Comparison of ENCODE assay signal across 9 mouse cellular contexts in the genomic region with DNA sequence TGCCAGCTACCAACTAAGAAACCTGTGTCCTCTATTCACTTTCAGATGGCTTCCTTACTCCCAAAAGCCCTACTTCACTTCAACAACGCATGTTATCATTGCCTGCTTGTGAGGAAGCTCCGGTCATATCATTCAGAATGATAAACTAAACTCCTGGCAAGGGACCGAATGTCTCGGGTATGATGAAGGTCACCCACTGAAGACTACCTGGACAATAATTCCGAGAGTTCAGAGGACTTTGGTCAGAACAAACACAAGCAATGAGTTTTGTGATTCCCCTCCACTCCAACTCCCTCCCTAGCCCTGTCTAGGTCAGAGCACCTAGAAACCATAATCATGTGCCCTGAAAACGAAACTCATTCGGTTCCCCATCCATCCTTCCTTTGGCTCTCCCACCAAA. TPM values are rescaled to one million over a fixed set of nuclear protein-coding genes. Genes with fewer than 3 reads are reported as not detected.
DNase-seq lines count a peak whose midpoint lies in the region; ATAC-seq lines count a peak whose summit lies in the region.
"Had no signal": no experiment of that assay in that cellular context is flagged by ENCODE, and none has a peak within 500 bp of the region (broad histone marks: within the 10 kb centered on the region; RNA-seq: fewer than 3 reads in every experiment).

No protein-coding gene starts in this region.

- H3K36me3 ChIP-seq in heart, embryonic 11.5 days (ENCODE audit: control insufficient read depth, insufficient read depth, low read length) = no peaks in the 10 kb centered on the region
- no peaks in the 10 kb centered on the region for H3K36me3 ChIP-seq in midbrain, embryonic 12.5 days
- no peaks in the 10 kb centered on the region for H3K36me3 ChIP-seq in midbrain, embryonic 14.5 days (ENCODE audit: control insufficient read depth, insufficient read depth, low read length)
- H3K36me3 ChIP-seq in limb, embryonic 11.5 days (ENCODE audit: control insufficient read depth, insufficient read depth, low read length) = no peaks in the 10 kb centered on the region
- H3K36me3 ChIP-seq in stomach, embryonic 14.5 days (ENCODE audit: control insufficient read depth, insufficient read depth, low read length) = no peaks in the 10 kb centered on the region

- ATAC-seq in heart, embryonic 11.5 days (replicated peaks; ENCODE audit: insufficient number of reproducible peaks, low FRiP score, low TSS enrichment) = no peak
- ATAC-seq in midbrain, embryonic 12.5 days (ENCODE audit: low FRiP score, low read depth) = no peak
- ATAC-seq in midbrain, embryonic 14.5 days (ENCODE audit: low FRiP score, low TSS enrichment) = no peak
- ATAC-seq in limb, embryonic 11.5 days (ENCODE audit: insufficient number of reproducible peaks, low FRiP score, low TSS enrichment, low read depth) = no peak
- ATAC-seq in stomach, embryonic 14.5 days (ENCODE audit: insufficient number of reproducible peaks, insufficient read depth, low FRiP score, low read depth) = no peak

- peaks cover 32% of the 10 kb centered on the region for H3K27me3 ChIP-seq in heart, embryonic 11.5 days (ENCODE audit: control insufficient read depth, insufficient read depth, low read length)
- H3K27me3 ChIP-seq in midbrain, embryonic 12.5 days = peaks cover 51% of the 10 kb centered on the region
- peaks cover 33% of the 10 kb centered on the region for H3K27me3 ChIP-seq in midbrain, embryonic 14.5 days (ENCODE audit: control insufficient read depth, insufficient read depth, low read length)
- H3K27me3 ChIP-seq in limb, embryonic 11.5 days (ENCODE audit: control insufficient read depth, insufficient read depth, low read length) = peaks cover 29% of the 10 kb centered on the region
- peaks cover 26% of the 10 kb centered on the region; the same call in 1 of the 2 replicates for H3K27me3 ChIP-seq in stomach, embryonic 14.5 days (ENCODE audit: control insufficient read depth, insufficient read depth, low read length)

- H3K4me3 ChIP-seq in heart, embryonic 11.5 days (ENCODE audit: low read depth, low read length) = peak overlapping the region; percentile 51
- no peak overlapping the region for H3K4me3 ChIP-seq in midbrain, embryonic 12.5 days
- no peak overlapping the region for H3K4me3 ChIP-seq in midbrain, embryonic 14.5 days (replicated peaks; ENCODE audit: low read depth, low read length)
- H3K4me3 ChIP-seq in limb, embryonic 11.5 days (ENCODE audit: low read depth, low read length) = peak overlapping the region; percentile 47; the same call in 1 of the 2 replicates
- H3K4me3 ChIP-seq in stomach, embryonic 14.5 days (ENCODE audit: low read depth, low read length) = no peak overlapping the region; the same call in 1 of the 2 replicates

- H3K9ac ChIP-seq in heart, embryonic 11.5 days (ENCODE audit: low read depth, low read length) = no peak overlapping the region; the same call in 1 of the 2 replicates
- no peak overlapping the region for H3K9ac ChIP-seq in midbrain, embryonic 12.5 days (replicated peaks)
- H3K9ac ChIP-seq in midbrain, embryonic 14.5 days (replicated peaks; ENCODE audit: low read length) = no peak overlapping the region
- no peak overlapping the region for H3K9ac ChIP-seq in limb, embryonic 11.5 days (ENCODE audit: low read length)
- H3K9ac ChIP-seq in stomach, embryonic 14.5 days (replicated peaks; ENCODE audit: low read depth, low read length) = no peak overlapping the region

- H3K4me1 ChIP-seq in heart, embryonic 11.5 days (ENCODE audit: control insufficient read depth, insufficient read depth, low read length) = 0 out of 2 replicates have a peak, but pooled peaks cover 6% of the 10 kb centered on the region
- peaks cover 10% of the 10 kb centered on the region for H3K4me1 ChIP-seq in midbrain, embryonic 12.5 days
- H3K4me1 ChIP-seq in midbrain, embryonic 14.5 days (ENCODE audit: control insufficient read depth, insufficient read depth, low read length) = no peaks in the 10 kb centered on the region
- 0 out of 2 replicates have a peak, but pooled peaks cover 3% of the 10 kb centered on the region for H3K4me1 ChIP-seq in limb, embryonic 11.5 days (ENCODE audit: control insufficient read depth, insufficient read depth, low read length)
- peaks cover 4% of the 10 kb centered on the region; the same call in 1 of the 2 replicates for H3K4me1 ChIP-seq in stomach, embryonic 14.5 days (ENCODE audit: control insufficient read depth, insufficient read depth, low read length)

- intact Hi-C loops in heart, postnatal 25 days (cut with DNase I) = loop anchor here (2.0 kb wide), 2 partner anchors 29 to 57 kb away; no protein-coding TSS in a partner anchor

- no peak overlapping the region for H3K27ac ChIP-seq in heart, embryonic 11.5 days (ENCODE audit: low read depth, low read length)
- H3K27ac ChIP-seq in midbrain, embryonic 12.5 days (replicated peaks) = no peak overlapping the region
- no peak overlapping the region for H3K27ac ChIP-seq in midbrain, embryonic 14.5 days (replicated peaks; ENCODE audit: low read depth, low read length)
- H3K27ac ChIP-seq in limb, embryonic 11.5 days (replicated peaks; ENCODE audit: low read depth, low read length) = no peak overlapping the region
- no peak overlapping the region for H3K27ac ChIP-seq in stomach, embryonic 14.5 days (ENCODE audit: low read length)

- 47% methylated on average over 7 of the region's 7 CpGs for WGBS in heart, embryonic 11.5 days (ENCODE audit: insufficient replicate concordance)
- WGBS in midbrain, embryonic 12.5 days = 69% methylated on average over 7 of the region's 7 CpGs
- WGBS in midbrain, embryonic 14.5 days = 70% methylated on average over 7 of the region's 7 CpGs
- 65% methylated on average over 7 of the region's 7 CpGs for WGBS in limb, embryonic 11.5 days
- WGBS in stomach, embryonic 14.5 days = 67% methylated on average over 7 of the region's 7 CpGs

- H3K4me2 ChIP-seq in heart, embryonic 11.5 days = peak overlapping the region; percentile 93
- 0 out of 2 replicates have a peak overlapping the region, but pooled peaks have one; percentile 74 for H3K4me2 ChIP-seq in midbrain, embryonic 12.5 days (replicated peaks)
- H3K4me2 ChIP-seq in midbrain, embryonic 14.5 days (ENCODE audit: low read length) = no peak overlapping the region
- H3K4me2 ChIP-seq in limb, embryonic 11.5 days (ENCODE audit: low read depth, severe bottlenecking) = no peak overlapping the region
- peak overlapping the region; percentile 78; the same call in 1 of the 2 replicates for H3K4me2 ChIP-seq in stomach, embryonic 14.5 days (replicated peaks; ENCODE audit: low read depth, low read length)

- H3K9me3 ChIP-seq in heart, embryonic 11.5 days (replicated peaks; ENCODE audit: control insufficient read depth, low read length) = no peaks in the 10 kb centered on the region
- H3K9me3 ChIP-seq in midbrain, embryonic 12.5 days = no peaks in the 10 kb centered on the region
- H3K9me3 ChIP-seq in midbrain, embryonic 14.5 days (ENCODE audit: control insufficient read depth, low read length) = no peaks in the 10 kb centered on the region
- no peaks in the 10 kb centered on the region for H3K9me3 ChIP-seq in limb, embryonic 11.5 days (ENCODE audit: control insufficient read depth, low read length)
- H3K9me3 ChIP-seq in stomach, embryonic 14.5 days (ENCODE audit: control insufficient read depth, low read depth, low read length) = no peaks in the 10 kb centered on the region

- no peak for DNase-seq in heart, postnatal 25 days (ENCODE audit: low spot score)
- no peak for DNase-seq in midbrain, embryonic 14.5 days
- DNase-seq in limb, embryonic 11.5 days (ENCODE audit: low spot score) = no peak
- DNase-seq in layer of hippocampus, adult 9-10 months (ENCODE audit: low spot score) = no peak
- DNase-seq in urinary bladder, postnatal 36 days (ENCODE audit: low spot score in 2 of 2) = no peak

RNA-seq across cellular contexts. Expression of gene C130074G19Rik, which starts 1.2 kb away (rescaled TPM):
- 0.37 and 0.60 TPM in 2 replicates for polyA plus RNA-seq in heart, embryonic 11.5 days (2014; fragmentation: Nextera tagmentation; extraction: Ambion mirVana)
- total RNA-seq in heart, postnatal 25 days (2021) = 10 to 100 TPM; 17.4 to 18.0 TPM
- polyA plus RNA-seq in midbrain, embryonic 12.5 days (2016; fragmentation: Nextera tagmentation; extraction: Ambion mirVana) = 0.59 and 1.1 TPM in 2 replicates
- polyA plus RNA-seq in midbrain, embryonic 14.5 days (2014; fragmentation: Nextera tagmentation; extraction: Ambion mirVana) = 0.40 and 1.1 TPM in 2 replicates
- 0.62 and 0.99 TPM in 2 replicates for polyA plus RNA-seq in limb, embryonic 11.5 days (2014; fragmentation: Nextera tagmentation; extraction: Ambion mirVana)
- polyA plus RNA-seq in stomach, embryonic 14.5 days (2014; fragmentation: Nextera tagmentation; extraction: Ambion mirVana) = 1.9 and 2.1 TPM in 2 replicates
- polyA plus RNA-seq: C2C12 had no signal

RNA-seq across cellular contexts. Expression of gene Marc2, which starts 35.6 kb away (rescaled TPM):
- polyA plus RNA-seq in heart, embryonic 11.5 days (2014; fragmentation: Nextera tagmentation; extraction: Ambion mirVana) = 97.0 and 104 TPM in 2 replicates
- 100 to 1,000 TPM; 106 to 111 TPM for total RNA-seq in heart, postnatal 25 days (2021)
- 88.4 and 97.3 TPM in 2 replicates for polyA plus RNA-seq in midbrain, embryonic 12.5 days (2016; fragmentation: Nextera tagmentation; extraction: Ambion mirVana)
- polyA plus RNA-seq in midbrain, embryonic 14.5 days (2014; fragmentation: Nextera tagmentation; extraction: Ambion mirVana) = 111 and 112 TPM in 2 replicates
- polyA plus RNA-seq in limb, embryonic 11.5 days (2014; fragmentation: Nextera tagmentation; extraction: Ambion mirVana) = 110 and 112 TPM in 2 replicates
- 174 and 197 TPM in 2 replicates for polyA plus RNA-seq in stomach, embryonic 14.5 days (2014; fragmentation: Nextera tagmentation; extraction: Ambion mirVana)

Comparison
In these comparisons a context has a peak if more than half of its experiments do, and no peak if none do; other contexts are left out.
1. H3K4me2 ChIP-seq: peak in heart, embryonic 11.5 days (single experiment), midbrain, embryonic 12.5 days (single experiment) and stomach, embryonic 14.5 days (single experiment); none in midbrain, embryonic 14.5 days (single experiment) and limb, embryonic 11.5 days (single experiment).
2. H3K4me3 ChIP-seq: peak in heart, embryonic 11.5 days (single experiment) and limb, embryonic 11.5 days (single experiment); none in midbrain, embryonic 12.5 days (single experiment), midbrain, embryonic 14.5 days (single experiment) and stomach, embryonic 14.5 days (single experiment).